Mouse (Mus musculus): ENCODE results near the gene Enkd1. TPM values are rescaled to one million over a fixed set of nuclear protein-coding genes. Genes with fewer than 3 reads are reported as not detected.

Enkd1 gene
- polyA plus RNA-seq (2015; fragmentation: Nextera tagmentation; extraction: Ambion mirVana): 14.9 and 16.5 TPM in 2 replicates

- H3K9ac ChIP-seq (ENCODE audit: low read depth, low read length): peak within 1 kb of the TSS; percentile 65
- peak within 1 kb of the TSS; percentile 82 for H3K4me3 ChIP-seq (ENCODE audit: low read depth, low read length)
- H3K4me2 ChIP-seq (ENCODE audit: low read length): peak within 1 kb of the TSS; percentile 98
- no peaks in the 10 kb centered on the region for H3K9me3 ChIP-seq (replicated peaks; ENCODE audit: control insufficient read depth, low read length, poor library complexity, severe bottlenecking)
- H3K4me1 ChIP-seq (ENCODE audit: control insufficient read depth, insufficient read depth, low read length): peaks cover 9% of the 10 kb centered on the region
- no peaks in the 10 kb centered on the region for H3K27me3 ChIP-seq (ENCODE audit: control insufficient read depth, insufficient read depth, low read depth, low read length)
- WGBS: under 1% methylated on average over 51 of the region's 55 CpGs
- ATAC-seq: peak; percentile 80
- no peak within 1 kb of the TSS for H3K27ac ChIP-seq (ENCODE audit: low read length)
- H3K36me3 ChIP-seq (ENCODE audit: control insufficient read depth, insufficient read depth, low read length): peaks cover 2% of the 10 kb centered on the region; the same call in 1 of the 2 replicates
Measured at GRCm38 (mm10) chr8:105707498-105708403, at the start of gene Enkd1, which contains the start of gene 4933405L10Rik. TSS of gene Enkd1 (minus strand) at chr8:105708210. TSS of gene 4933405L10Rik (plus strand) at chr8:105707655.

- no peaks in the 10 kb centered on the region for H3K9me3 ChIP-seq (replicated peaks; ENCODE audit: control insufficient read depth, low read length, poor library complexity, severe bottlenecking)
- no peak overlapping the region for H3K4me3 ChIP-seq (ENCODE audit: low read depth, low read length)
- WGBS: 90% methylated on average over 2 of the region's 2 CpGs
- no peak overlapping the region for H3K4me2 ChIP-seq (ENCODE audit: low read length)
- H3K27me3 ChIP-seq (ENCODE audit: control insufficient read depth, insufficient read depth, low read depth, low read length): no peaks in the 10 kb centered on the region
- H3K4me1 ChIP-seq (ENCODE audit: control insufficient read depth, insufficient read depth, low read length): peaks cover 55% of the 10 kb centered on the region
- H3K9ac ChIP-seq (ENCODE audit: low read depth, low read length): no peak overlapping the region
- no peak overlapping the region for H3K27ac ChIP-seq (ENCODE audit: low read length)
- ATAC-seq: no peak
- no peaks in the 10 kb centered on the region for H3K36me3 ChIP-seq (ENCODE audit: control insufficient read depth, insufficient read depth, low read length)
Measured at GRCm38 (mm10) chr8:105754688-105755087, 46.7 kb upstream of the Enkd1 start.

- Histone ChIP-seq H3K36me3 (ENCODE audit: control insufficient read depth, insufficient read depth, low read length) (no peaks in the 10 kb centered on the region), H3K27me3 (ENCODE audit: control insufficient read depth, insufficient read depth, low read depth, low read length) (no peaks in the 10 kb centered on the region), H3K9me3 (replicated peaks; ENCODE audit: control insufficient read depth, low read length, poor library complexity, severe bottlenecking) (no peaks in the 10 kb centered on the region), H3K4me1 (ENCODE audit: control insufficient read depth, insufficient read depth, low read length) (peaks cover 53% of the 10 kb centered on the region), H3K9ac (ENCODE audit: low read depth, low read length) (no peak overlapping the region), H3K4me2 (ENCODE audit: low read length) (no peak overlapping the region), H3K27ac (ENCODE audit: low read length) (no peak overlapping the region), H3K4me3 (ENCODE audit: low read depth, low read length) (no peak overlapping the region)
- no peak for ATAC-seq
- WGBS: 62% methylated on average over 2 of the region's 2 CpGs
Measured at GRCm38 (mm10) chr8:105753916-105754315, 45.9 kb upstream of the Enkd1 start.

GRCm38 (mm10) chr8:105750606-105751005 is 42.6 kb upstream of the Enkd1 start:
- H3K4me3 ChIP-seq (ENCODE audit: low read depth, low read length): no peak overlapping the region
- 0 out of 2 replicates have a peak, but pooled peaks have one; percentile 20 for ATAC-seq
- no peaks in the 10 kb centered on the region for H3K36me3 ChIP-seq (ENCODE audit: control insufficient read depth, insufficient read depth, low read length)
- no peaks in the 10 kb centered on the region for H3K9me3 ChIP-seq (replicated peaks; ENCODE audit: control insufficient read depth, low read length, poor library complexity, severe bottlenecking)
- H3K9ac ChIP-seq (ENCODE audit: low read depth, low read length): peak overlapping the region; percentile 28; the same call in 1 of the 2 replicates
- peak overlapping the region; percentile 33 for H3K4me2 ChIP-seq (ENCODE audit: low read length)
- no peaks in the 10 kb centered on the region for H3K27me3 ChIP-seq (ENCODE audit: control insufficient read depth, insufficient read depth, low read depth, low read length)
- H3K4me1 ChIP-seq (ENCODE audit: control insufficient read depth, insufficient read depth, low read length): peaks cover 45% of the 10 kb centered on the region
- H3K27ac ChIP-seq (ENCODE audit: low read length): peak overlapping the region; percentile 43
- WGBS: 11% methylated on average over 11 of the region's 11 CpGs

- no peaks in the 10 kb centered on the region for H3K36me3 ChIP-seq (ENCODE audit: control insufficient read depth, insufficient read depth, low read length)
- H3K27ac ChIP-seq (ENCODE audit: low read length): no peak overlapping the region
- H3K9ac ChIP-seq (ENCODE audit: low read depth, low read length): no peak overlapping the region
- ATAC-seq: no peak
- no peak overlapping the region for H3K4me3 ChIP-seq (ENCODE audit: low read depth, low read length)
- H3K4me1 ChIP-seq (ENCODE audit: control insufficient read depth, insufficient read depth, low read length): 0 out of 2 replicates have a peak, but pooled peaks cover 3% of the 10 kb centered on the region
- WGBS: 92% methylated on average over 4 of the region's 4 CpGs
- H3K9me3 ChIP-seq (replicated peaks; ENCODE audit: control insufficient read depth, low read length, poor library complexity, severe bottlenecking): no peaks in the 10 kb centered on the region
- H3K27me3 ChIP-seq (ENCODE audit: control insufficient read depth, insufficient read depth, low read depth, low read length): no peaks in the 10 kb centered on the region
- no peak overlapping the region for H3K4me2 ChIP-seq (ENCODE audit: low read length)
Measured at GRCm38 (mm10) chr8:105743301-105743700, 35.3 kb upstream of the Enkd1 start.

GRCm38 (mm10) chr8:105739216-105739615 is 31.2 kb upstream of the Enkd1 start:
- ATAC-seq: no peak
- 96% methylated on average over 5 of the region's 5 CpGs for whole genome bisulfite sequencing
- Histone ChIP-seq H3K9me3 (replicated peaks; ENCODE audit: control insufficient read depth, low read length, poor library complexity, severe bottlenecking) (no peaks in the 10 kb centered on the region), H3K4me3 (ENCODE audit: low read depth, low read length) (no peak overlapping the region), H3K27ac (ENCODE audit: low read length) (no peak overlapping the region), H3K36me3 (ENCODE audit: control insufficient read depth, insufficient read depth, low read length) (no peaks in the 10 kb centered on the region), H3K4me1 (ENCODE audit: control insufficient read depth, insufficient read depth, low read length) (no peaks in the 10 kb centered on the region), H3K27me3 (ENCODE audit: control insufficient read depth, insufficient read depth, low read depth, low read length) (no peaks in the 10 kb centered on the region), H3K9ac (ENCODE audit: low read depth, low read length) (no peak overlapping the region), H3K4me2 (ENCODE audit: low read length) (no peak overlapping the region)

GRCm38 (mm10) chr8:105732186-105732585 is 24.2 kb upstream of the Enkd1 start:
- Histone ChIP-seq H3K27ac (ENCODE audit: low read length) (no peak overlapping the region), H3K4me2 (ENCODE audit: low read length) (no peak overlapping the region), H3K9ac (ENCODE audit: low read depth, low read length) (no peak overlapping the region), H3K4me3 (ENCODE audit: low read depth, low read length) (no peak overlapping the region), H3K4me1 (ENCODE audit: control insufficient read depth, insufficient read depth, low read length) (no peaks in the 10 kb centered on the region), H3K36me3 (ENCODE audit: control insufficient read depth, insufficient read depth, low read length) (peaks cover 11% of the 10 kb centered on the region), H3K27me3 (ENCODE audit: control insufficient read depth, insufficient read depth, low read depth, low read length) (no peaks in the 10 kb centered on the region), H3K9me3 (replicated peaks; ENCODE audit: control insufficient read depth, low read length, poor library complexity, severe bottlenecking) (no peaks in the 10 kb centered on the region)
- no peak for ATAC-seq
- WGBS: 95% methylated on average over 5 of the region's 5 CpGs

GRCm38 (mm10) chr8:105727397-105728124 is 19.6 kb upstream of the Enkd1 start:
- no peaks in the 10 kb centered on the region for H3K9me3 ChIP-seq (replicated peaks; ENCODE audit: control insufficient read depth, low read length, poor library complexity, severe bottlenecking)
- H3K4me2 ChIP-seq (ENCODE audit: low read length): no peak overlapping the region
- H3K27ac ChIP-seq (ENCODE audit: low read length): no peak overlapping the region; the same call in 1 of the 2 replicates
- no peak overlapping the region for H3K4me3 ChIP-seq (ENCODE audit: low read depth, low read length)
- no peaks in the 10 kb centered on the region for H3K27me3 ChIP-seq (ENCODE audit: control insufficient read depth, insufficient read depth, low read depth, low read length)
- WGBS: 86% methylated on average over 18 of the region's 18 CpGs
- ATAC-seq: no peak
- H3K9ac ChIP-seq (ENCODE audit: low read depth, low read length): no peak overlapping the region
- no peaks in the 10 kb centered on the region for H3K4me1 ChIP-seq (ENCODE audit: control insufficient read depth, insufficient read depth, low read length)
- H3K36me3 ChIP-seq (ENCODE audit: control insufficient read depth, insufficient read depth, low read length): peaks cover 30% of the 10 kb centered on the region

Measured in midbrain, embryonic 16.5 days (tissue).